Mouse (Mus musculus): ENCODE results near the gene Prkacb. TPM values are rescaled to one million over a fixed set of nuclear protein-coding genes. Genes with fewer than 3 reads are reported as not detected.

The Prkacb gene
- polyA plus RNA-seq (2012; rRNA removed; ENCODE audit: low replicate concordance): 18.6 and 34.4 TPM in 2 replicates

GRCm38 (mm10) chr3:146812901-146813393 is at the start of gene Prkacb:
Gene Prkacb (minus strand): TSS chr3:146812990.

GRCm38 (mm10) chr3:146851966-146852891 is 39.4 kb upstream of the Prkacb start, which contains the start of gene Ttll7:
Gene Ttll7 (plus strand): TSS chr3:146852367.

GRCm38 (mm10) chr3:146684811-146685675 is 127.7 kb downstream of the Prkacb start, which contains the start of gene Samd13:
Gene Samd13 (minus strand): TSS chr3:146685592.

Other genes starting within 250 kb of the Prkacb start
- gene Uox, start 242.6 kb downstream of the Prkacb start, polyA plus RNA-seq (2012; rRNA removed; ENCODE audit: low replicate concordance): 0.77 TPM in 1 of 2 replicates, not detected in the other
- not detected in 2 replicates for gene Dnase2b, start 197.4 kb downstream of the Prkacb start, polyA plus RNA-seq (2012; rRNA removed; ENCODE audit: low replicate concordance)
- gene 4930503B20Rik, start 161.7 kb downstream of the Prkacb start, polyA plus RNA-seq (2012; rRNA removed; ENCODE audit: low replicate concordance): not detected in 2 replicates
- 0.17 and 0.40 TPM in 2 replicates for gene Samd13, start 127.4 kb downstream of the Prkacb start, polyA plus RNA-seq (2012; rRNA removed; ENCODE audit: low replicate concordance)
- 1.3 and 2.3 TPM in 2 replicates for gene Ttll7, start 39.4 kb upstream of the Prkacb start, polyA plus RNA-seq (2012; rRNA removed; ENCODE audit: low replicate concordance)